ENCODE assay signal across 8 mouse cellular contexts in genomic region chr4:147940111-147940510, GRCm38 (mm10). TPM values are rescaled to one million over a fixed set of nuclear protein-coding genes. Genes with fewer than 3 reads are reported as not detected.
A peak's percentile ranks its signal among the peaks of the same experiment; 100 is the strongest.
DNase-seq lines count a peak whose midpoint lies in the region; ATAC-seq and TF ChIP-seq lines count a peak whose summit lies in the region.

No protein-coding gene starts in this region.

- no peak for ATAC-seq in heart, embryonic 11.5 days (replicated peaks; ENCODE audit: insufficient number of reproducible peaks, low FRiP score, low TSS enrichment)
- ATAC-seq in forebrain, embryonic 11.5 days (replicated peaks; ENCODE audit: low FRiP score): peak; percentile 18; the same call in 1 of the 2 replicates
- ATAC-seq in limb, embryonic 14.5 days (ENCODE audit: low FRiP score, low read depth): peak; percentile 7; the same call in 1 of the 2 replicates
- no peak for ATAC-seq in stomach, postnatal 0 days (ENCODE audit: low FRiP score, low TSS enrichment)
- no peak for ATAC-seq in megakaryocyte-erythroid progenitor cell, adult 5-6 weeks (replicated peaks; ENCODE audit: low FRiP score, low TSS enrichment, poor library complexity, severe bottlenecking)

- intact Hi-C loops in heart, postnatal 25 days (cut with DNase I): loop anchor here (5.0 to 10.0 kb wide), 2 partner anchors 38 to 215 kb away; partner anchors contain the start of genes Fbxo6 and Mfn2

- H3K27me3 ChIP-seq in heart, embryonic 11.5 days (ENCODE audit: control insufficient read depth, insufficient read depth, low read length): no peaks in the 10 kb centered on the region
- H3K27me3 ChIP-seq in ES-Bruce4 (ENCODE audit: control insufficient read depth, insufficient read depth, low read length, poor library complexity, severe bottlenecking): no peaks in the 10 kb centered on the region
- no peaks in the 10 kb centered on the region for H3K27me3 ChIP-seq in forebrain, embryonic 11.5 days (ENCODE audit: control insufficient read depth, insufficient read depth, low read length)
- H3K27me3 ChIP-seq in limb, embryonic 14.5 days (ENCODE audit: control insufficient read depth, insufficient read depth, low read length): no peaks in the 10 kb centered on the region
- no peaks in the 10 kb centered on the region for H3K27me3 ChIP-seq in stomach, postnatal 0 days (ENCODE audit: control insufficient read depth, insufficient read depth, low read length)

- no peaks in the 10 kb centered on the region for H3K9me3 ChIP-seq in heart, embryonic 11.5 days (replicated peaks; ENCODE audit: control insufficient read depth, low read length)
- no peaks in the 10 kb centered on the region for H3K9me3 ChIP-seq in ES-Bruce4 (replicated peaks; ENCODE audit: control insufficient read depth, insufficient read depth, low read length, poor library complexity, severe bottlenecking)
- H3K9me3 ChIP-seq in forebrain, embryonic 11.5 days (ENCODE audit: control insufficient read depth, low read length): no peaks in the 10 kb centered on the region
- no peaks in the 10 kb centered on the region for H3K9me3 ChIP-seq in limb, embryonic 14.5 days (ENCODE audit: control insufficient read depth, low read length)
- no peaks in the 10 kb centered on the region for H3K9me3 ChIP-seq in stomach, postnatal 0 days (ENCODE audit: control insufficient read depth, low read length)

- peak overlapping the region; percentile 100; the same call in 1 of the 2 replicates for H3K4me2 ChIP-seq in heart, embryonic 11.5 days
- H3K4me2 ChIP-seq in forebrain, embryonic 11.5 days (ENCODE audit: low read depth, low read length, severe bottlenecking): peak overlapping the region; percentile 26; the same call in 1 of the 2 replicates
- H3K4me2 ChIP-seq in limb, embryonic 14.5 days (replicated peaks; ENCODE audit: low read depth, low read length, severe bottlenecking): peak overlapping the region; percentile 40
- no peak overlapping the region; the same call in 1 of the 2 replicates for H3K4me2 ChIP-seq in stomach, postnatal 0 days (replicated peaks; ENCODE audit: low read depth)

- no peak overlapping the region for H3K9ac ChIP-seq in heart, embryonic 11.5 days (ENCODE audit: low read depth, low read length)
- 0 out of 2 replicates have a peak overlapping the region, but pooled peaks have one; percentile 20 for H3K9ac ChIP-seq in ES-Bruce4 (ENCODE audit: low read depth, poor library complexity, severe bottlenecking)
- H3K9ac ChIP-seq in forebrain, embryonic 11.5 days (ENCODE audit: low read length): no peak overlapping the region
- H3K9ac ChIP-seq in limb, embryonic 14.5 days (ENCODE audit: low read depth, low read length, severe bottlenecking): peak overlapping the region; percentile 82; the same call in 1 of the 2 replicates
- H3K9ac ChIP-seq in stomach, postnatal 0 days (ENCODE audit: low read length): no peak overlapping the region

- peaks cover 15% of the 10 kb centered on the region for H3K4me1 ChIP-seq in heart, embryonic 11.5 days (ENCODE audit: control insufficient read depth, insufficient read depth, low read length)
- H3K4me1 ChIP-seq in ES-Bruce4 (ENCODE audit: control insufficient read depth, insufficient read depth, low read length): peaks cover 7% of the 10 kb centered on the region
- peaks cover 5% of the 10 kb centered on the region for H3K4me1 ChIP-seq in forebrain, embryonic 11.5 days (replicated peaks; ENCODE audit: control insufficient read depth, insufficient read depth, low read length)
- H3K4me1 ChIP-seq in limb, embryonic 14.5 days (ENCODE audit: control insufficient read depth, insufficient read depth, low read length): peaks cover 49% of the 10 kb centered on the region
- peaks cover 14% of the 10 kb centered on the region; the same call in 1 of the 2 replicates for H3K4me1 ChIP-seq in stomach, postnatal 0 days (replicated peaks; ENCODE audit: control insufficient read depth, insufficient read depth)

- 66% methylated on average over 9 of the region's 9 CpGs for WGBS in heart, embryonic 11.5 days (ENCODE audit: insufficient replicate concordance)
- 59% methylated on average over 9 of the region's 9 CpGs for WGBS in forebrain, embryonic 11.5 days
- WGBS in limb, embryonic 14.5 days: 41% methylated on average over 9 of the region's 9 CpGs
- 34% methylated on average over 9 of the region's 9 CpGs for WGBS in stomach, postnatal 0 days

- DNase-seq in heart, postnatal 25 days (ENCODE audit: low spot score): no peak
- no peak for DNase-seq in forebrain, embryonic 11.5 days (ENCODE audit: low spot score)
- peak; percentile 77 for DNase-seq in limb, embryonic 14.5 days (ENCODE audit: low spot score)
- no peak for DNase-seq in stomach, postnatal 0 days (ENCODE audit: low spot score)
- DNase-seq in T-cell, adult 2 months (ENCODE audit: low spot score): no peak

- H3K4me3 ChIP-seq in heart, embryonic 11.5 days (ENCODE audit: low read depth, low read length): no peak overlapping the region
- no peak overlapping the region for H3K4me3 ChIP-seq in ES-Bruce4 (ENCODE audit: low read depth, low read length)
- H3K4me3 ChIP-seq in forebrain, embryonic 11.5 days (ENCODE audit: low read depth, low read length): no peak overlapping the region
- peak overlapping the region; percentile 89; the same call in 1 of the 2 replicates for H3K4me3 ChIP-seq in limb, embryonic 14.5 days (replicated peaks; ENCODE audit: low read length)
- 0 out of 2 replicates have a peak overlapping the region, but pooled peaks have one; percentile 2 for H3K4me3 ChIP-seq in stomach, postnatal 0 days (ENCODE audit: low read depth, low read length)

- TF ChIP-seq CTCF in ES-Bruce4 (IDR thresholded peaks at IDR 0.05; ENCODE audit: low read depth, low read length): no peak
- TF ChIP-seq CTCF in stomach, postnatal 0 days (IDR thresholded peaks at IDR 0.05; ENCODE audit: low read depth): no peak

- no peak overlapping the region for H3K27ac ChIP-seq in heart, embryonic 11.5 days (ENCODE audit: low read depth, low read length)
- no peak overlapping the region for H3K27ac ChIP-seq in ES-Bruce4 (ENCODE audit: insufficient read depth, low read length)
- no peak overlapping the region; the same call in 1 of the 2 replicates for H3K27ac ChIP-seq in forebrain, embryonic 11.5 days (ENCODE audit: low read depth, low read length)
- peak overlapping the region; percentile 93 for H3K27ac ChIP-seq in limb, embryonic 14.5 days (replicated peaks; ENCODE audit: low read depth, low read length)
- H3K27ac ChIP-seq in stomach, postnatal 0 days (replicated peaks): peak overlapping the region; percentile 46

- no peak for TF ChIP-seq EP300 in ES-Bruce4 (IDR thresholded peaks at IDR 0.05; ENCODE audit: insufficient read depth, low read depth, low read length)
- no peak for TF ChIP-seq EP300 in stomach, postnatal 0 days (optimal IDR thresholded peaks at IDR 0.05)

- no peak for TF ChIP-seq POLR2A in ES-Bruce4 (IDR thresholded peaks at IDR 0.05; ENCODE audit: insufficient read depth, low read length)
- no peak for TF ChIP-seq POLR2A in limb, embryonic 14.5 days (IDR thresholded peaks at IDR 0.05; ENCODE audit: borderline replicate concordance, extremely low read depth, insufficient read depth, insufficient read length)

- H3K36me3 ChIP-seq in heart, embryonic 11.5 days (ENCODE audit: control insufficient read depth, insufficient read depth, low read length): peaks cover 7% of the 10 kb centered on the region
- no peaks in the 10 kb centered on the region for H3K36me3 ChIP-seq in ES-Bruce4 (ENCODE audit: control insufficient read depth, insufficient read depth, low read length, poor library complexity, severe bottlenecking)
- peaks cover 5% of the 10 kb centered on the region; the same call in 1 of the 2 replicates for H3K36me3 ChIP-seq in forebrain, embryonic 11.5 days (ENCODE audit: control insufficient read depth, insufficient read depth, low read length)
- peaks cover 27% of the 10 kb centered on the region for H3K36me3 ChIP-seq in limb, embryonic 14.5 days (ENCODE audit: control insufficient read depth, insufficient read depth, low read length)
- peaks cover 6% of the 10 kb centered on the region; the same call in 1 of the 2 replicates for H3K36me3 ChIP-seq in stomach, postnatal 0 days (ENCODE audit: control insufficient read depth, insufficient read depth, low read length)

RNA-seq across cellular contexts. Expression of gene 2510039O18Rik, which starts 0.6 kb away (rescaled TPM):
- polyA plus RNA-seq in heart, embryonic 11.5 days (2014; fragmentation: Nextera tagmentation; extraction: Ambion mirVana): 16.4 and 16.5 TPM in 2 replicates
- 10 to 100 TPM; 36.4 to 39.3 TPM for total RNA-seq in heart, postnatal 25 days (2021)
- 23.1 and 23.3 TPM in 2 replicates for polyA plus RNA-seq in ES-Bruce4 (2011; ENCODE audit: insufficient read depth, insufficient read length, low read depth, missing spikeins)
- 16.3 and 16.7 TPM in 2 replicates for polyA plus RNA-seq in forebrain, embryonic 11.5 days (2014; fragmentation: Nextera tagmentation; extraction: Ambion mirVana)
- polyA plus RNA-seq in limb, embryonic 14.5 days (2012; rRNA removed): 63.2 and 88.2 TPM in 2 replicates
- polyA plus RNA-seq in limb, embryonic 14.5 days (2014; fragmentation: Nextera tagmentation; extraction: Ambion mirVana): 25.9 and 29.9 TPM in 2 replicates
- polyA plus RNA-seq in stomach, postnatal 0 days (2015; fragmentation: Nextera tagmentation; extraction: Ambion mirVana): 13.3 and 15.5 TPM in 2 replicates
- total RNA-seq in megakaryocyte-erythroid progenitor cell, adult 5-6 weeks (2014; fragmentation: Nextera tagmentation): 22.5 and 23.7 TPM in 2 replicates
- total RNA-seq in megakaryocyte-erythroid progenitor cell, adult 5-6 weeks (2017): 21.4 and 27.4 TPM in 2 replicates

RNA-seq across cellular contexts. Expression of gene Plod1, which starts 3.5 kb away (rescaled TPM):
- polyA plus RNA-seq in heart, embryonic 11.5 days (2014; fragmentation: Nextera tagmentation; extraction: Ambion mirVana): 40.1 and 50.2 TPM in 2 replicates
- 10 to 100 TPM; 79.5 to 97.6 TPM for total RNA-seq in heart, postnatal 25 days (2021)
- polyA plus RNA-seq in ES-Bruce4 (2011; ENCODE audit: insufficient read depth, insufficient read length, low read depth, missing spikeins): 21.7 and 26.3 TPM in 2 replicates
- 21.6 and 26.6 TPM in 2 replicates for polyA plus RNA-seq in forebrain, embryonic 11.5 days (2014; fragmentation: Nextera tagmentation; extraction: Ambion mirVana)
- 104 and 129 TPM in 2 replicates for polyA plus RNA-seq in limb, embryonic 14.5 days (2012; rRNA removed)
- 93.0 and 103 TPM in 2 replicates for polyA plus RNA-seq in limb, embryonic 14.5 days (2014; fragmentation: Nextera tagmentation; extraction: Ambion mirVana)
- polyA plus RNA-seq in stomach, postnatal 0 days (2015; fragmentation: Nextera tagmentation; extraction: Ambion mirVana): 20.1 and 21.7 TPM in 2 replicates
- 1.3 and 5.4 TPM in 2 replicates for total RNA-seq in megakaryocyte-erythroid progenitor cell, adult 5-6 weeks (2014; fragmentation: Nextera tagmentation)
- 1.8 and 2.9 TPM in 2 replicates for total RNA-seq in megakaryocyte-erythroid progenitor cell, adult 5-6 weeks (2017)

RNA-seq across cellular contexts. Expression of gene Mfn2, which starts 35.6 kb away (rescaled TPM):
- polyA plus RNA-seq in heart, embryonic 11.5 days (2014; fragmentation: Nextera tagmentation; extraction: Ambion mirVana): 61.8 and 95.4 TPM in 2 replicates
- 100 to 1,000 TPM; 689 to 706 TPM for total RNA-seq in heart, postnatal 25 days (2021)
- 14.6 and 16.7 TPM in 2 replicates for polyA plus RNA-seq in ES-Bruce4 (2011; ENCODE audit: insufficient read depth, insufficient read length, low read depth, missing spikeins)
- polyA plus RNA-seq in forebrain, embryonic 11.5 days (2014; fragmentation: Nextera tagmentation; extraction: Ambion mirVana): 47.5 and 49.0 TPM in 2 replicates
- polyA plus RNA-seq in limb, embryonic 14.5 days (2012; rRNA removed): 29.6 and 33.4 TPM in 2 replicates
- 29.8 and 30.2 TPM in 2 replicates for polyA plus RNA-seq in limb, embryonic 14.5 days (2014; fragmentation: Nextera tagmentation; extraction: Ambion mirVana)
- 26.7 and 27.2 TPM in 2 replicates for polyA plus RNA-seq in stomach, postnatal 0 days (2015; fragmentation: Nextera tagmentation; extraction: Ambion mirVana)
- 26.1 and 28.1 TPM in 2 replicates for total RNA-seq in megakaryocyte-erythroid progenitor cell, adult 5-6 weeks (2014; fragmentation: Nextera tagmentation)
- 22.2 and 32.1 TPM in 2 replicates for total RNA-seq in megakaryocyte-erythroid progenitor cell, adult 5-6 weeks (2017)

RNA-seq across cellular contexts. Expression of gene Nppb, which starts 45.5 kb away (rescaled TPM):
- polyA plus RNA-seq in heart, embryonic 11.5 days (2014; fragmentation: Nextera tagmentation; extraction: Ambion mirVana): 305 and 336 TPM in 2 replicates
- total RNA-seq in heart, postnatal 25 days (2021): 100 to 1,000 TPM; 169 to 448 TPM
- polyA plus RNA-seq in ES-Bruce4 (2011; ENCODE audit: insufficient read depth, insufficient read length, low read depth, missing spikeins): 0.87 and 2.1 TPM in 2 replicates
- polyA plus RNA-seq in forebrain, embryonic 11.5 days (2014; fragmentation: Nextera tagmentation; extraction: Ambion mirVana): not detected in 2 replicates
- 0.11 TPM in 1 of 2 replicates, not detected in the other for polyA plus RNA-seq in limb, embryonic 14.5 days (2012; rRNA removed)
- polyA plus RNA-seq in limb, embryonic 14.5 days (2014; fragmentation: Nextera tagmentation; extraction: Ambion mirVana): 0.44 TPM in 1 of 2 replicates, not detected in the other
- polyA plus RNA-seq in stomach, postnatal 0 days (2015; fragmentation: Nextera tagmentation; extraction: Ambion mirVana): not detected in 2 replicates
- not detected in 2 replicates for total RNA-seq in megakaryocyte-erythroid progenitor cell, adult 5-6 weeks (2014; fragmentation: Nextera tagmentation)
- not detected in 2 replicates for total RNA-seq in megakaryocyte-erythroid progenitor cell, adult 5-6 weeks (2017)

Comparison
In these comparisons a context has a peak if more than half of its experiments do, and no peak if none do; other contexts are left out.
1. ATAC-seq: peak in forebrain, embryonic 11.5 days (single experiment) and limb, embryonic 14.5 days (single experiment); none in heart, embryonic 11.5 days (single experiment), stomach, postnatal 0 days (single experiment) and megakaryocyte-erythroid progenitor cell, adult 5-6 weeks (single experiment).
2. H3K27ac ChIP-seq: peak in limb, embryonic 14.5 days (single experiment) and stomach, postnatal 0 days (single experiment); none in heart, embryonic 11.5 days (single experiment), ES-Bruce4 (single experiment) and forebrain, embryonic 11.5 days (single experiment).
3. H3K4me3 ChIP-seq: peak in limb, embryonic 14.5 days (single experiment) and stomach, postnatal 0 days (single experiment); none in heart, embryonic 11.5 days (single experiment), ES-Bruce4 (single experiment) and forebrain, embryonic 11.5 days (single experiment).
4. H3K9ac ChIP-seq: peak in ES-Bruce4 (single experiment) and limb, embryonic 14.5 days (single experiment); none in heart, embryonic 11.5 days (single experiment), forebrain, embryonic 11.5 days (single experiment) and stomach, postnatal 0 days (single experiment).